Mouse (Mus musculus) forebrain, embryonic 12.5 days (tissue): ENCODE data around the gene Tdp1. TPM values are rescaled to one million over a fixed set of nuclear protein-coding genes. Genes with fewer than 3 reads are reported as not detected.
A peak's percentile ranks its signal among the peaks of the same experiment; 100 is the strongest.

Experiments
- ATAC-seq: fragments of 200-750 bp; cut with Nextera tagmentation; 2 replicates; pipeline ENCODE4 v1.8.0; 2017; ENCODE audit warnings: moderate TSS enrichment; ENCODE audit not compliant: low FRiP score
- H3K27ac ChIP-seq: fragments of 300-500 bp; sonication (generic); 2 replicates; pipeline ENCODE4 v1.5.1; 2016; ENCODE audit warnings: mild to moderate bottlenecking
- H3K27me3 ChIP-seq: fragments of 300-500 bp; sonication (generic); 2 replicates; pipeline ENCODE4 v1.6.1; 2016; ENCODE audit warnings: mild to moderate bottlenecking
- H3K36me3 ChIP-seq: fragments of 300-500 bp; sonication (generic); replicated peaks from 2 replicates; pipeline ENCODE4 v1.6.1; 2016; ENCODE audit warnings: mild to moderate bottlenecking
- H3K4me1 ChIP-seq: fragments of 300-500 bp; sonication (generic); 2 replicates; pipeline ENCODE4 v1.6.1; 2016
- H3K4me2 ChIP-seq: fragments of 300-500 bp; sonication (generic); 2 replicates; pipeline ENCODE4 v1.6.1; 2016; ENCODE audit warnings: mild to moderate bottlenecking, moderate library complexity
- H3K4me3 ChIP-seq: fragments of 300-500 bp; sonication (generic); replicated peaks from 2 replicates; pipeline ENCODE4 v1.5.1; 2016; ENCODE audit warnings: mild to moderate bottlenecking
- H3K9ac ChIP-seq: fragments of 300-500 bp; sonication (generic); 2 replicates; pipeline ENCODE4 v1.6.1; 2016; ENCODE audit warnings: mild to moderate bottlenecking
- H3K9me3 ChIP-seq: fragments of 300-500 bp; sonication (generic); 2 replicates; pipeline ENCODE4 v1.6.1; 2016
- WGBS: fragments of 180-500 bp; shearing (Covaris S2); methylation state at CpG from one replicate; pipeline ENCODE4 v1.1.7; 2016; 5-methylcytosine and 5-hydroxymethylcytosine counted together
- polyA plus RNA-seq: library from polyadenylated mRNA; unstranded; fragments of >200 nt; fragmentation: Nextera tagmentation; extraction: Ambion mirVana; gene quantifications from 2 replicates; pipeline ENCODE4 v1.2.1, GENCODE M21; 2016

The Tdp1 gene
- 84.9 and 88.4 TPM in 2 replicates for polyA plus RNA-seq

DNA sequence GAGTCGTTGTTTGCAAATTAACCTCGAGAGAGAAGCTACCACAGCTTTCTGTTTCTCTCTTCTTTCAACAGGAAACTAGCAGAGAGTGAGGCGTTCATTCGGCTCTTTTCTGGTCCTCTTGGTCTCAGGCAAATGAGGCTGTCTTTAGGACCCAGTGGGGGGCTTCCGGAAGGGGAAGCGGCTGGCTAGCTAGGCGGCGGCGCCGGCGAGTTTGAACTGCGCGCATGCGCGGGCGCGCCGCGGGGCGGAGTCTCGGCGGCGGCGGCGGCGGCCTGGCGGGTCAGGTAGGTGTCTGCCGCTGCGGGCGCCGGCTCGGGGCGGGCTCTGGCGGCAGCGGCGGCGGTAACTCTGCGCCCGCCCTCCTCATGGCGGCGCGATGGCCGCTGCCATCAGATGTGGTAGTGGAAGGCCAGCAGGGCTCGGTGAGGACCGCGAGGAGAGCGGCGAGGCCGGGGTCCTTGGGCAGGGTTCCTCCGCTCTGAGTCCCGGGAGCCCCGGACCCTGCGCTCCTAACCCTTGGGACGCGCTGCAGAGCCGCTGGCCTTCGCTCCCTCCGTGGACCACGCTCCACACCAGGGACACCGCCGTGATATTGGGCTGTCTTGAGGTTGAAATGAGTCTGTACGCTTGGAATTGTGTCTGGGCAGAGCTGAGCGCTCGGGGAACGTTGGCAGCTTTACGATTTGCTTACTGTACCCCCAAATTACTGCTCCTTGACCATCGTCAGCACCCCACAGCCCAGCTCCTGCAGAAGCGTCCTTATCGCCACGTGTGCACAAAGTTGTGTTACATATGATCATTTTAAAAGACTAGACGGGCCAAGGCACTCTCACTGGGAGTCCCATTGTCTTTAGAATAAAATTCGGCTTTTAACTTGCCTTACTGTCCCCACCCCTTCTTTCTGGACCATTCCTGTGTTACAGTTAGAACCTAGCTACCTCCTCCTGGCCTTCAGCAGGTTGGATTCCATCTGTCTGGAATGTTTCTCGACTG is at the start of gene Tdp1, which contains the start of gene Efcab11:
Tdp1 (plus strand) TSS at position 249 of the 993 bp plus-strand sequence.
Efcab11 (minus strand) TSS at position 171 of the 993 bp plus-strand sequence.
- H3K4me2 ChIP-seq: peak within 1 kb of the TSS; percentile 87
- H3K4me1 ChIP-seq: peaks cover 35% of the 10 kb centered on the region
- peak within 1 kb of the TSS; percentile 89 for H3K9ac ChIP-seq
- H3K9me3 ChIP-seq: no peaks in the 10 kb centered on the region
- H3K27ac ChIP-seq: peak within 1 kb of the TSS; percentile 91
- peak; percentile 83 for ATAC-seq
- H3K36me3 ChIP-seq: peaks cover 5% of the 10 kb centered on the region
- peak within 1 kb of the TSS; percentile 73 for H3K4me3 ChIP-seq
- WGBS: under 1% methylated on average over 73 of the region's 73 CpGs
- H3K27me3 ChIP-seq: no peaks in the 10 kb centered on the region

DNA sequence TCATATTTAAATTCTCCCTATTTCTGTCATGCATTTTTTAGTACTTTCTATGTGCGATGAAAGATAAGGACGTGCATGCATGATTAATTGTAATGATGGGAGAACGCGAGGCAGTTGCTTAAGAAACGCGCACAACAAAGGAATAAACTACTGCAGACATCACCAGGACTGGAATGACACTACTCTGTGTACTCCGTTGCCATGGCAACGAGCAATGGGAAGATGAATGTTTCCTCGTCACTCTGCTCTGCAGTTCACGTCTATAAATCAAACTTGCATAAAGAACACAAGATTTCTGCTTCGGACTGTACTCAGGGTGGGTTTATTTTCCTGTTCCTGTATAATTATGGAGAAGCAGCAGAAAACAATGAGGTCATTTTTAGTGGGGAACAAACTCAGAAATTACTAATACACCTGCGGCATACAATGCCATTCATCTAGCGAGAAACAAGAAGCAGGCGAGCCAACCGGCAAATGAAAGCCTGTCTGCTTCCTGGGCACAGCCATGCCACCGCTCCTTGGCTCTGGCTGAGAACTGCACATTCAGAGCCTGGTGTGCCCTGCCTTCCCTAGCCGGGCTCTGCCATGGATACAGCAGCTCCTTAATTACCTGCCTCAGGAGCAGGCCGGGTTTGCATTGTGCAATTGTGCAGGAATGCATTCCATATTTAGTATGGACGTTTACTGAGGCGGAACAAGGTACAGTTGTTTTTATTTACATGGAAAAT is 47.7 kb upstream of the Tdp1 start:
- H3K4me3 ChIP-seq: no peak overlapping the region
- ATAC-seq: peak; percentile 79
- 0 out of 2 replicates have a peak, but pooled peaks cover 4% of the 10 kb centered on the region for H3K36me3 ChIP-seq
- peak overlapping the region; percentile 15 for H3K4me2 ChIP-seq
- H3K9me3 ChIP-seq: 0 out of 2 replicates have a peak, but pooled peaks cover 5% of the 10 kb centered on the region
- 56% methylated on average over 20 of the region's 20 CpGs for WGBS
- H3K27me3 ChIP-seq: no peaks in the 10 kb centered on the region
- H3K27ac ChIP-seq: peak overlapping the region; percentile 68; the same call in 1 of the 2 replicates
- H3K4me1 ChIP-seq: peaks cover 12% of the 10 kb centered on the region
- no peak overlapping the region for H3K9ac ChIP-seq

DNA sequence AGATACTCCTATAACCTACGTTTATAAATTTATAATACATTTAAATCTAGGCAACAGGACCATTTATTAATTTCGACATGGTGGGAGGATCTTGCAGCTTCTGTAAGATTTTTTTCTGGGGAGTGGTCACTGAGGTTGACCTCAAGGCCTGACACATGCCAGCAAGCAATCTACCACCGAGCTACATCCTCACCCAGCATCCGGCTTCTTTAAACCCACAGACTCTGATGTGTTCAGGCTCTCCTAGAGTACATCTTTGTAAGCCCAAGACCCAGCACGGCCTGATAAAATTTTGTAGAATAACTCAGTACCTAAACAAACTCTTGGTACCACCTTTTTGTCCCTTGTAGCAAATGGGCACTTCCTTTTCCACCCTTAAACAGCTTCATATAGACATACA is 46.8 kb upstream of the Tdp1 start:
- Histone ChIP-seq H3K27ac (no peak overlapping the region), H3K36me3 (peaks cover 4% of the 10 kb centered on the region; the same call in 1 of the 2 replicates), H3K9me3 (0 out of 2 replicates have a peak, but pooled peaks cover 5% of the 10 kb centered on the region), H3K4me1 (peaks cover 12% of the 10 kb centered on the region), H3K4me3 (no peak overlapping the region), H3K9ac (no peak overlapping the region), H3K4me2 (no peak overlapping the region), H3K27me3 (no peaks in the 10 kb centered on the region)
- ATAC-seq: no peak
- 94% methylated on average over 5 of the region's 5 CpGs for WGBS

DNA sequence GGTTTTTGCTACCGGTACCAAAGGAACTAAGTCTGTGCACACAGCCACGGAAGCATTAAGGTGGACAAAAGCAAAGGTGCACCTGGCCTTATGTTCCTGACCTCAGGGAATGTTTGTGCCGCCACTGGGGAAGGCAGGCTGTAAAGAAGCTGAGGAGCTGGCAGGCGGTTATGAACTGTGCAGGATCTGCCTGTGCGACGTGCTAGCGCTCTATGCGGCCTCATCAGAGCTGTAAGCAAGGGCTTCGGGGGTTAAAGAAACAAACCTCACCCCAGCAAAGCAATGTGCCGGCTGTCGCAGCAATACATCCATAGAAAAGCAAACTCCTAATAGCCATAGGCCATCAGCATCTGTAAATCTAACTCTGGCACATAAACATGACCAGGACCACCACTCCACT is 46.2 kb upstream of the Tdp1 start:
- H3K36me3 ChIP-seq: peaks cover 4% of the 10 kb centered on the region; the same call in 1 of the 2 replicates
- no peak overlapping the region for H3K4me3 ChIP-seq
- H3K27ac ChIP-seq: no peak overlapping the region
- no peak overlapping the region for H3K4me2 ChIP-seq
- H3K9ac ChIP-seq: no peak overlapping the region
- WGBS: 81% methylated on average over 11 of the region's 11 CpGs
- H3K4me1 ChIP-seq: peaks cover 12% of the 10 kb centered on the region
- no peaks in the 10 kb centered on the region for H3K27me3 ChIP-seq
- peak; percentile 51; the same call in 1 of the 2 replicates for ATAC-seq
- H3K9me3 ChIP-seq: 0 out of 2 replicates have a peak, but pooled peaks cover 4% of the 10 kb centered on the region

DNA sequence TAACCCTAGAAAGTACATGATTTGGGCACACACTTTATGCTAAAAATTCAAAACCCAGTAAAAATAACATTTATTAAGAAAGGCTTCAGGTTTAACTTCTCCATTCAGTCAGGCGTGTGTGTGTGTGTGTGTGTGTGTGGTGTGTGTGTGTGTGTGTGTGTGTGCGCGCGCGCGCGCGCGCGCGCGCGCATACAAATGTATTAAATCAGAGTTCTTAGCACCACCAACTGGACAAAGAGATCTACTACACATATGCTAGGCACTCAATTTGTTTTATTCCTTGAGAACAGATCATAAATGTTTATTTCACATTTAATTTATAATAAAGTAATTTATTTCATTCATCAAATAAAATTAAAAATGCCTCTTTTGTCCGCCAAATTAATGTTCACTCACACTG is 45.6 kb upstream of the Tdp1 start:
- ATAC-seq: no peak
- no peak overlapping the region for H3K27ac ChIP-seq
- H3K27me3 ChIP-seq: no peaks in the 10 kb centered on the region
- 81% methylated on average over 14 of the region's 14 CpGs for WGBS
- no peak overlapping the region for H3K4me3 ChIP-seq
- H3K9ac ChIP-seq: no peak overlapping the region
- no peak overlapping the region for H3K4me2 ChIP-seq
- H3K9me3 ChIP-seq: no peaks in the 10 kb centered on the region
- H3K4me1 ChIP-seq: peaks cover 12% of the 10 kb centered on the region
- no peaks in the 10 kb centered on the region; the same call in 1 of the 2 replicates for H3K36me3 ChIP-seq

DNA sequence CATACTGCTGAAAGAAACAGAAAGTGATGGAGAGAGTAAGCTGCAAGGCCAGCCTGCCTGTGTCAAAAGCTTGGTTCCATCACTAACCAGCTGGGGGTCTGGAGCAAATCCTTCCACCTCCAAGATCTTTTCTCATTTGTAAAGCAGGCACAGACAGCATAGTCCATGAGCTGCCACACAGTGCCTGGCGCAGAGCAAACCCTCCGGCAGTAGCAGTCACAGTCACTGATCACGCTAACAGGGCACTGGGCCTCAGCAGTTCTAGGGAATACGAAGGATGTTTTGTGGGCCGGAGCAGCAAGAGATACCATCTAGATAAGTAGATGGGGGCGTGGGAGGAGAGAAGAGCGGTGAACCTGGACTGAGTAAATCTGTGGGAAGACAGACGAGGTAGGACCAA is 39.4 kb upstream of the Tdp1 start:
- Histone ChIP-seq H3K27ac (no peak overlapping the region), H3K9ac (no peak overlapping the region), H3K9me3 (no peaks in the 10 kb centered on the region), H3K27me3 (no peaks in the 10 kb centered on the region), H3K4me2 (no peak overlapping the region), H3K4me1 (no peaks in the 10 kb centered on the region; the same call in 1 of the 2 replicates), H3K4me3 (no peak overlapping the region), H3K36me3 (no peaks in the 10 kb centered on the region; the same call in 1 of the 2 replicates)
- no peak for ATAC-seq
- WGBS: 93% methylated on average over 8 of the region's 8 CpGs

DNA sequence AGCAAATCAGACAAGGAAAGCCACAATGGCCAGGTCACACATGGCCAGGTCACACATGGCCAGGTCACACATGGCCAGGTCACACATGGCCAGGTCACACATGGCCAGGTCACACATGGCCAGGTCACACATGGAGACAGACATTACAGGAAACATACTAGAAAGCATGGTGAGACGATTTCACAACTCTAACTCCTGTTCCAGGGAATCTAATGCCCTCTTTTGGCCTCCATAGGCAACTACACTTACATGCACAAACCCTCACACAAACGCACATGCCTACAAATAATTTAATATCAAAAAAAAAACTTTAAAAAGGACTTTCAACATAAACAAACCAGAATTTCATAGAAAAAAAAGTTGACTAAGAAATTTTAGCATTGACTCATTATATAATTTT is 34.3 kb upstream of the Tdp1 start:
- Histone ChIP-seq H3K9ac (no peak overlapping the region), H3K36me3 (no peaks in the 10 kb centered on the region), H3K4me2 (no peak overlapping the region), H3K4me3 (no peak overlapping the region), H3K27me3 (no peaks in the 10 kb centered on the region), H3K27ac (no peak overlapping the region), H3K9me3 (no peaks in the 10 kb centered on the region), H3K4me1 (peaks cover 15% of the 10 kb centered on the region)
- ATAC-seq: no peak
- WGBS: 93% methylated on average over 2 of the region's 2 CpGs

DNA sequence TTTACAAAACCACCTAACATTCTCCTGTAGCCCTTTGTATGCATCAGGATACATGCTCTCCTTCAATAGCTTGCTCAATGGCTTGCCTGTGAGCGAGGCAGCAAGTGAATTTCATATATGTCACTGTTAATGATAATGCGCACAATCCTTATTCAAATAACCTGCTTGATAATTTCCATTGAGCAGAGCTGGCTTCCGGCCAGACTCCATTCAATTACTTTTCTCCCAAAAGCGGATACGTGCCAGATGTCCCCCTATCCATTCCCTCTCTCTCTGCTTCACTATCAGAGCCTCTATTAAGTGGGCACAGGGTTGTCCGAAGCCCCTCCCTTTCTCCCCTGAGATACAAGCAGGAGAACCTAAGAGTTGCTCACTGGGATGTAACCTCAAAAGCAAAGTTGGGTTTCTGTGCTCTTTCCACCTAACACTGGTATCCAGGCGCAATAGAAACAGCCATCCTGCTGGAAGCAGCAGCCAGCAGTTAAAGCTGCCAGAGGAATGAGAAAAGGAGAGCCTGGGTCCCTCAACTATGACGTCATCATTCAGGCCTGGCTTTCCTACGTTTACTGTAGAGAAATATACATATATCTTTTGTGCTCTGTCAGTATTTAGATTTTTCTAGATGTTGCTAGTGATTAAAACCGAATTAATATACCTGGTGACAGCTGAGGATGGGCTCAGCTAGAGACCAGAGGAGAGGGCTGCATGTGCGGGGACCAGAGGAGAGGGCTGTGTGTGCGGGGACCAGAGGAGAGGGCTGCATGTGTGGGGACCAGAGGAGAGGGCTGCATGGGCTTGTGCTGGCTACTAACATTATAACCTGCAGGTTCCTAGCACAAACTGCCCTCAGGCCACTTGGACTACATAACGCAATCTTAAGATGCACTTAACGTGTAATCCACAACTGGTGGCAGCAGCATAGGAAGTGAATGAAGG is 30.7 kb upstream of the Tdp1 start:
- 73% methylated on average over 14 of the region's 14 CpGs for WGBS
- no peak overlapping the region for H3K9ac ChIP-seq
- peak overlapping the region; percentile 62; the same call in 1 of the 2 replicates for H3K27ac ChIP-seq
- H3K4me3 ChIP-seq: no peak overlapping the region
- ATAC-seq: peak; percentile 57; the same call in 1 of the 2 replicates
- no peaks in the 10 kb centered on the region for H3K36me3 ChIP-seq
- H3K4me1 ChIP-seq: peaks cover 15% of the 10 kb centered on the region
- H3K27me3 ChIP-seq: no peaks in the 10 kb centered on the region
- H3K9me3 ChIP-seq: no peaks in the 10 kb centered on the region
- H3K4me2 ChIP-seq: no peak overlapping the region

DNA sequence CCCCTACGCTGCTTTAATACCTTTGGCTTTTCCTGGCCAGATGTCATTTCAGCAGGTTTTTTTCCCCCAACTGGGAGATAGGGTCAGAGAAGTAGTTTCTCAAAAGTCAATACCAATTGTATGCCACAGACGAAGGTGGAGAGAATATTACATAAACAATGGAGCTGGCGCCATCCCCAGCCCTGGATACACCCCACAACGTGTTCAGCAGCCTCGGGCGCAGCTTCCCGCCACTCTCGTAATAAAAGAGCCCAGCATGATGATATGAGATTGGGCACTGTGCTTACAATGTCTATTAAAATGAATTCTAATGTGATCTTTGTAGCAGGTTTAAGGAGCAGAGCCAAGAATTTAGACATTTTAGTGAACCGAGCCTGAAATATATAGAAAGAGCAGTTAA is 28.3 kb upstream of the Tdp1 start:
- Histone ChIP-seq H3K4me2 (no peak overlapping the region), H3K9me3 (no peaks in the 10 kb centered on the region), H3K4me1 (peaks cover 21% of the 10 kb centered on the region), H3K4me3 (no peak overlapping the region), H3K9ac (no peak overlapping the region), H3K27me3 (no peaks in the 10 kb centered on the region), H3K27ac (no peak overlapping the region), H3K36me3 (no peaks in the 10 kb centered on the region)
- 66% methylated on average over 9 of the region's 9 CpGs for WGBS
- no peak for ATAC-seq

DNA sequence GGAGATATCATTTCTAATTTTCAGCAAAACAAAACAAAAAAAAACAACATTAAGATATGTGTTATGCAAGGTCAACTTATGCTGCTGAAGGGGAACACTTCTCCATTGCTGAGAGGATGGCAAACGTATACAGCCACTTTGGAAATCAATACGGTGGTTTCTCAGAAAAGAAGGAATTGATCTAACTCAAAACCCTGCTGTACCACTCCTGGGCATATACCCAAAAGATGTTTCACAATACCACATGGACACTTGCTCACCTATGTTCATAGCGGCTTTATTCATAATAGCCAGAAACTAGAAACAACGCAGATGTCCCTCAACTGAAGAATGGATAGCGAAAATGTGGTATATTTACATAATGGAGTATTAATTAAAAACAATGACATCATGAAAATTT is 25.7 kb upstream of the Tdp1 start:
- no peak overlapping the region for H3K9ac ChIP-seq
- no peak for ATAC-seq
- no peak overlapping the region for H3K4me2 ChIP-seq
- no peaks in the 10 kb centered on the region for H3K27me3 ChIP-seq
- H3K27ac ChIP-seq: no peak overlapping the region
- H3K4me1 ChIP-seq: peaks cover 11% of the 10 kb centered on the region
- H3K36me3 ChIP-seq: no peaks in the 10 kb centered on the region
- no peak overlapping the region for H3K4me3 ChIP-seq
- 95% methylated on average over 5 of the region's 5 CpGs for WGBS
- no peaks in the 10 kb centered on the region for H3K9me3 ChIP-seq

DNA sequence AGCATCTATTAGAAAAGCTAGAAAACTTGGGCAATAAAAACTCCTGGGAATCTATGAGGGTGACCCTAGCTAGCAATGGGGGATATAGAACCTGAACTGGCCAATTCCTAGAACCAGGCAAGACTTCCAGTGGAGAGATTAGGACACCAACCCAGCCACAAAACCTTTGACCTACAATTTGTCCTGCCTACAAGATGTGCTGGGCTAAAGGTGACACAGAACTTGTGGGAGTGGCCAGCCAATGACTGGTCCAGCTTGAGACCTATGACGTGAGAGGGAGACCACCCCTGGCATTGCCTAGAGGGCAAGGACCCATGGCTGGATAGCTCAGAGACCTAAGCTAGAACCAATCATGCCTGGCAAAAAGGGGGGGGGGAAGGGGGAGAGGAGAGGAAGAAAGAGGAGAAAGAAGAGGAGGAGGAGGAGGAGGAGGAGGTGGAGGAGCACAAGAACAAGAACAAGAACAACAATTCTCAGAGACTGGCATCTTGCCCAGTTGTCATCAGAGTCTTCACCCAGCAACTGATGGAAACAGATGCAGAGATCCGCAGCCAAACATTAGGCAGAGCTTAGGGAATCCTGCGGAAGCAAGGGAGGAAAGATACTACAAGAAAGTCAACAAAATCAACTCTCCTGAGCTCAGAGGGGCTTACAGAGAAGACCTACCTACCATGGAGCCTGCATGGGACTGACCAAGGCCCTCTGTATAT is 24.8 kb upstream of the Tdp1 start:
- H3K9ac ChIP-seq: no peak overlapping the region
- no peaks in the 10 kb centered on the region for H3K9me3 ChIP-seq
- H3K4me1 ChIP-seq: peaks cover 6% of the 10 kb centered on the region; the same call in 1 of the 2 replicates
- no peak overlapping the region for H3K4me3 ChIP-seq
- no peak overlapping the region for H3K27ac ChIP-seq
- ATAC-seq: no peak
- no peaks in the 10 kb centered on the region for H3K36me3 ChIP-seq
- H3K4me2 ChIP-seq: no peak overlapping the region
- 84% methylated on average over 3 of the region's 3 CpGs for WGBS
- H3K27me3 ChIP-seq: no peaks in the 10 kb centered on the region
